In genomic region chr2:125214592-125214991, GRCm38 (mm10) we compare ENCODE assay signal across 8 mouse cellular contexts. TPM values are rescaled to one million over a fixed set of nuclear protein-coding genes. Genes with fewer than 3 reads are reported as not detected.
DNase-seq lines count a peak whose midpoint lies in the region; ATAC-seq and TF ChIP-seq lines count a peak whose summit lies in the region.

No protein-coding gene starts in this region.

- no peaks in the 10 kb centered on the region for H3K79me2 ChIP-seq in heart, adult 2 months (replicated peaks; ENCODE audit: control insufficient read depth, insufficient read depth, low read length)

- H3K9me3 ChIP-seq in heart, embryonic 12.5 days (replicated peaks), result no peaks in the 10 kb centered on the region
- no peaks in the 10 kb centered on the region for H3K9me3 ChIP-seq in forebrain, embryonic 12.5 days
- no peaks in the 10 kb centered on the region for H3K9me3 ChIP-seq in hindbrain, embryonic 16.5 days (ENCODE audit: control insufficient read depth, low read length)
- H3K9me3 ChIP-seq in midbrain, embryonic 11.5 days (ENCODE audit: control insufficient read depth, low read length), result no peaks in the 10 kb centered on the region

- no peak overlapping the region for H3K4me2 ChIP-seq in heart, embryonic 12.5 days
- H3K4me2 ChIP-seq in forebrain, embryonic 12.5 days, result no peak overlapping the region
- H3K4me2 ChIP-seq in hindbrain, embryonic 16.5 days (ENCODE audit: low read length), result no peak overlapping the region
- no peak overlapping the region for H3K4me2 ChIP-seq in midbrain, embryonic 11.5 days

- peak; percentile 24 to 63 for DNase-seq in heart, adult 2 months
- DNase-seq in c-Kit-positive CD71-positive TER-119-negative erythroid progenitor cells, embryonic 14.5 days (ENCODE audit: low read depth), result peak; percentile 72
- peak; percentile 19 to 70 for DNase-seq in layer of hippocampus, postnatal 36 days
- DNase-seq in midbrain, embryonic 11.5 days (ENCODE audit: low spot score, missing footprints), result peak; percentile 98
- DNase-seq in spleen, adult 2 months (ENCODE audit: low read depth in 1 of 2, low spot score in 2 of 2), result peak; percentile 12 to 45

- peak; percentile 94 for TF ChIP-seq CTCF in heart, adult 2 months (IDR thresholded peaks at IDR 0.05)
- TF ChIP-seq CTCF in spleen, adult 2 months (IDR thresholded peaks at IDR 0.05; ENCODE audit: extremely low read depth, insufficient read depth, insufficient read length, insufficient replicate concordance), result peak; percentile 20; the same call in 1 of the 2 replicates

- H3K27me3 ChIP-seq in heart, adult 2 months (ENCODE audit: control insufficient read depth, insufficient read depth, low read length), result no peaks in the 10 kb centered on the region
- H3K27me3 ChIP-seq in heart, embryonic 12.5 days (replicated peaks), result no peaks in the 10 kb centered on the region
- no peaks in the 10 kb centered on the region for H3K27me3 ChIP-seq in forebrain, embryonic 12.5 days
- H3K27me3 ChIP-seq in hindbrain, embryonic 16.5 days (replicated peaks; ENCODE audit: control insufficient read depth, insufficient read depth, low read length), result no peaks in the 10 kb centered on the region
- no peaks in the 10 kb centered on the region for H3K27me3 ChIP-seq in midbrain, embryonic 11.5 days (ENCODE audit: control insufficient read depth, insufficient read depth, low read length)
- no peaks in the 10 kb centered on the region for H3K27me3 ChIP-seq in spleen, adult 2 months (ENCODE audit: control insufficient read depth, insufficient read depth, low read length)

- no peak for TF ChIP-seq EP300 in heart, adult 2 months (IDR thresholded peaks at IDR 0.05; ENCODE audit: insufficient read depth, low read depth, low read length)

- no peak overlapping the region for H3K27ac ChIP-seq in heart, adult 2 months
- H3K27ac ChIP-seq in heart, embryonic 12.5 days (ENCODE audit: poor library complexity, severe bottlenecking), result no peak overlapping the region
- no peak overlapping the region for H3K27ac ChIP-seq in forebrain, embryonic 12.5 days
- H3K27ac ChIP-seq in hindbrain, embryonic 16.5 days (ENCODE audit: low read depth, low read length), result no peak overlapping the region
- H3K27ac ChIP-seq in midbrain, embryonic 11.5 days (ENCODE audit: low read depth, low read length), result no peak overlapping the region
- H3K27ac ChIP-seq in spleen, adult 2 months (ENCODE audit: insufficient read depth, low read length), result no peak overlapping the region

- no peak overlapping the region for H3K9ac ChIP-seq in heart, adult 2 months (ENCODE audit: low read depth, low read length)
- H3K9ac ChIP-seq in heart, embryonic 12.5 days, result no peak overlapping the region
- no peak overlapping the region for H3K9ac ChIP-seq in forebrain, embryonic 12.5 days
- no peak overlapping the region for H3K9ac ChIP-seq in hindbrain, embryonic 16.5 days (ENCODE audit: low read depth, low read length)
- no peak overlapping the region for H3K9ac ChIP-seq in midbrain, embryonic 11.5 days (ENCODE audit: low read length)

- no peaks in the 10 kb centered on the region for H3K36me3 ChIP-seq in heart, adult 2 months (ENCODE audit: control insufficient read depth, insufficient read depth, low read length)
- no peaks in the 10 kb centered on the region for H3K36me3 ChIP-seq in heart, embryonic 12.5 days
- no peaks in the 10 kb centered on the region for H3K36me3 ChIP-seq in forebrain, embryonic 12.5 days (replicated peaks)
- H3K36me3 ChIP-seq in hindbrain, embryonic 16.5 days (ENCODE audit: control insufficient read depth, insufficient read depth, low read length), result no peaks in the 10 kb centered on the region
- no peaks in the 10 kb centered on the region for H3K36me3 ChIP-seq in midbrain, embryonic 11.5 days (ENCODE audit: control insufficient read depth, insufficient read depth, low read length)
- no peaks in the 10 kb centered on the region for H3K36me3 ChIP-seq in spleen, adult 2 months (ENCODE audit: control insufficient read depth, insufficient read depth, low read length)

- no peaks in the 10 kb centered on the region for H3K4me1 ChIP-seq in heart, adult 2 months (ENCODE audit: control insufficient read depth, insufficient read depth, low read length)
- H3K4me1 ChIP-seq in heart, embryonic 12.5 days (replicated peaks), result peaks cover 11% of the 10 kb centered on the region; the same call in 1 of the 2 replicates
- H3K4me1 ChIP-seq in forebrain, embryonic 12.5 days, result peaks cover 9% of the 10 kb centered on the region; the same call in 1 of the 2 replicates
- H3K4me1 ChIP-seq in hindbrain, embryonic 16.5 days (ENCODE audit: control insufficient read depth, insufficient read depth, low read depth, low read length), result no peaks in the 10 kb centered on the region
- H3K4me1 ChIP-seq in midbrain, embryonic 11.5 days (ENCODE audit: control insufficient read depth, insufficient read depth, low read length), result no peaks in the 10 kb centered on the region
- no peaks in the 10 kb centered on the region for H3K4me1 ChIP-seq in spleen, adult 2 months (ENCODE audit: control insufficient read depth, insufficient read depth, insufficient read length)

- no peak for TF ChIP-seq POLR2A in heart, adult 2 months (IDR thresholded peaks at IDR 0.05; ENCODE audit: insufficient read depth, low read depth, low read length)
- no peak for TF ChIP-seq POLR2A in spleen, adult 2 months (IDR thresholded peaks at IDR 0.05; ENCODE audit: low read depth, low read length)

- no peak overlapping the region for H3K4me3 ChIP-seq in heart, adult 2 months
- no peak overlapping the region for H3K4me3 ChIP-seq in heart, embryonic 12.5 days
- H3K4me3 ChIP-seq in forebrain, embryonic 12.5 days (replicated peaks), result no peak overlapping the region
- no peak overlapping the region for H3K4me3 ChIP-seq in hindbrain, embryonic 16.5 days (ENCODE audit: low read length)
- no peak overlapping the region for H3K4me3 ChIP-seq in midbrain, embryonic 11.5 days (ENCODE audit: low read depth, low read length)
- no peak overlapping the region for H3K4me3 ChIP-seq in spleen, adult 2 months (ENCODE audit: extremely low read depth, insufficient read depth, insufficient read length)

- intact Hi-C loops in heart, adult 2 months (cut with DNase I), result loop anchor here (1.0 to 5.0 kb wide), 2 partner anchors 1113 to 1902 kb away; no protein-coding TSS in a partner anchor

- ATAC-seq in heart, embryonic 12.5 days (ENCODE audit: insufficient number of reproducible peaks, low FRiP score), result no peak
- peak; percentile 44; the same call in 1 of the 2 replicates for ATAC-seq in forebrain, embryonic 12.5 days (ENCODE audit: low FRiP score)
- ATAC-seq in hindbrain, embryonic 16.5 days, result peak; percentile 64; the same call in 1 of the 2 replicates
- ATAC-seq in midbrain, embryonic 11.5 days (ENCODE audit: low FRiP score), result peak; percentile 70; the same call in 1 of the 2 replicates

- 4% methylated on average over 3 of the region's 3 CpGs for WGBS in heart, adult 2 months
- WGBS in heart, embryonic 12.5 days, result 2% methylated on average over 3 of the region's 3 CpGs
- 6% methylated on average over 3 of the region's 3 CpGs for WGBS in forebrain, embryonic 12.5 days
- 3% methylated on average over 3 of the region's 3 CpGs for WGBS in hindbrain, embryonic 16.5 days
- WGBS in midbrain, embryonic 11.5 days, result 4% methylated on average over 3 of the region's 3 CpGs
- WGBS in spleen, adult 2 months, result 11% methylated on average over 3 of the region's 3 CpGs

RNA-seq across cellular contexts. Expression of gene Dut, which starts 32.4 kb away (rescaled TPM):
- total RNA-seq in heart, adult 2 months (2021), result 10 to 100 TPM; 27.4 to 27.5 TPM
- polyA plus RNA-seq in heart, adult 2 months (2012; rRNA removed), result 17.3 and 25.0 TPM in 2 replicates
- polyA plus RNA-seq in heart, embryonic 12.5 days (2016; fragmentation: Nextera tagmentation; extraction: Ambion mirVana), result 137 and 143 TPM in 2 replicates
- 224 and 225 TPM in 2 replicates for polyA plus RNA-seq in forebrain, embryonic 12.5 days (2016; fragmentation: Nextera tagmentation; extraction: Ambion mirVana)
- polyA plus RNA-seq in hindbrain, embryonic 16.5 days (2015; fragmentation: Nextera tagmentation; extraction: Ambion mirVana), result 72.8 and 75.4 TPM in 2 replicates
- total RNA-seq in layer of hippocampus, postnatal 36 days (2021), result 10 to 100 TPM; 28.8 to 32.2 TPM
- polyA plus RNA-seq in midbrain, embryonic 11.5 days (2014; fragmentation: Nextera tagmentation; extraction: Ambion mirVana), result 215 and 220 TPM in 2 replicates
- 14.3 and 32.4 TPM in 2 replicates for polyA plus RNA-seq in spleen, adult 2 months (2012; rRNA removed)

Comparison
In these comparisons a context has a peak if more than half of its experiments do, and no peak if none do; other contexts are left out.
1. DNase-seq: peak in every context shown above with its lines; median percentile 98 in midbrain, embryonic 11.5 days; 72 in c-Kit-positive CD71-positive TER-119-negative erythroid progenitor cells, embryonic 14.5 days; 44 in layer of hippocampus, postnatal 36 days; 44 in heart, adult 2 months; 28 in spleen, adult 2 months.